Mouse (Mus musculus) myocyte (in vitro differentiated cells): ENCODE data around the gene Krt18.

ENCODE experiments used
- E2F4 ChIP-seq: IDR thresholded peaks from one replicate; pipeline ENCODE4 v1.6.1; 2011; ENCODE audit warnings: mild to moderate bottlenecking, control low read depth, moderate library complexity; ENCODE audit not compliant: insufficient read depth
- MAX ChIP-seq: IDR thresholded peaks from one replicate; pipeline ENCODE4 v1.6.1; 2011; ENCODE audit warnings: low read depth, mild to moderate bottlenecking, control low read depth
- MYOD1 ChIP-seq, 3 experiments: IDR thresholded peaks; one replicate each; pipeline ENCODE4 v1.6.1; 2011; ENCODE audit warnings: control low read depth in 2 of 3, low read depth in 2 of 3, mild to moderate bottlenecking in 2 of 3, moderate library complexity in 1 of 3; ENCODE audit not compliant: insufficient read length in 2 of 3, control insufficient read depth in 1 of 3
- MYOG ChIP-seq, 3 experiments: IDR thresholded peaks; one replicate each; pipeline ENCODE4 v1.6.1; 2011; ENCODE audit warnings: control low read depth in 2 of 3, low read depth in 2 of 3, mild to moderate bottlenecking in 2 of 3; ENCODE audit not compliant: insufficient read length in 2 of 3, control insufficient read depth in 1 of 3, insufficient read depth in 1 of 3
- POLR2A ChIP-seq: IDR thresholded peaks from one replicate; pipeline ENCODE4 v1.6.1; 2011; ENCODE audit warnings: low read depth, mild to moderate bottlenecking, control low read depth, moderate library complexity; ENCODE audit not compliant: insufficient read length
- REST ChIP-seq: IDR thresholded peaks from one replicate; pipeline ENCODE4 v1.6.1; 2011; ENCODE audit warnings: mild to moderate bottlenecking, control low read depth, moderate library complexity; ENCODE audit not compliant: insufficient read depth, insufficient read length
- SRF ChIP-seq: IDR thresholded peaks from one replicate; pipeline ENCODE4 v1.6.1; 2011; ENCODE audit warnings: low read depth; ENCODE audit not compliant: control insufficient read depth, insufficient read length
- USF1 ChIP-seq: IDR thresholded peaks from one replicate; pipeline ENCODE4 v1.6.1; 2011; ENCODE audit warnings: low read depth, mild to moderate bottlenecking, control low read depth, moderate library complexity

- TF ChIP-seq POLR2A (no peak), REST (no peak), MAX (no peak), SRF (no peak), MYOG (IDR thresholded peaks at IDR 0.05; ENCODE audit: control insufficient read depth in 1 of 3, insufficient read depth in 1 of 3, insufficient read length in 2 of 3, low read depth in 2 of 3) (no peak), USF1 (no peak), E2F4 (no peak), MYOD1 (IDR thresholded peaks at IDR 0.05; ENCODE audit: control insufficient read depth in 1 of 3, insufficient read length in 2 of 3, low read depth in 2 of 3) (no peak)
Measured at GRCm38 (mm10) chr15:102022481-102022880, 5.5 kb upstream of the Krt18 start.
